Mouse (Mus musculus) kidney, embryonic 16.5 days (tissue): ENCODE measurements at regions not wholly inside any gene's neighbourhood (a gene's known extent, or its start where the extent isn't known, plus 50 kb on each side); places are given as distances from the start of the nearest gene placed in this dataset.

ENCODE experiments used
- ATAC-seq: fragments of 200-750 bp; cut with Nextera tagmentation; 2 replicates; pipeline ENCODE4 v1.8.0; 2017; ENCODE audit warnings: moderate TSS enrichment; ENCODE audit not compliant: low FRiP score, low TSS enrichment
- H3K27ac ChIP-seq: fragments of 300-500 bp; sonication (generic); 2 replicates; pipeline ENCODE4 v1.5.1; 2014; ENCODE audit warnings: low read length
- H3K27me3 ChIP-seq: fragments of 300-500 bp; sonication (generic); 2 replicates; pipeline ENCODE4 v1.6.1; 2014; ENCODE audit warnings: low read length, control low read depth, mixed read lengths; ENCODE audit not compliant: insufficient read depth
- H3K36me3 ChIP-seq: fragments of 300-500 bp; sonication (generic); 2 replicates; pipeline ENCODE4 v1.6.1; 2014; ENCODE audit warnings: low read length, control low read depth, mixed read lengths; ENCODE audit not compliant: insufficient read depth
- H3K4me1 ChIP-seq: fragments of 300-500 bp; sonication (generic); 2 replicates; pipeline ENCODE4 v1.6.1; 2014; ENCODE audit warnings: low read length, control low read depth, mixed read lengths; ENCODE audit not compliant: insufficient read depth
- H3K4me2 ChIP-seq: fragments of 300-500 bp; sonication (generic); replicated peaks from 2 replicates; pipeline ENCODE4 v1.6.1; 2014; ENCODE audit warnings: low read depth, low read length
- H3K4me3 ChIP-seq: fragments of 300-500 bp; sonication (generic); 2 replicates; pipeline ENCODE4 v1.5.1; 2014; ENCODE audit warnings: mild to moderate bottlenecking, low read length
- H3K9ac ChIP-seq: fragments of 300-500 bp; sonication (generic); replicated peaks from 2 replicates; pipeline ENCODE4 v1.6.1; 2014; ENCODE audit warnings: low read length
- H3K9me3 ChIP-seq: fragments of 300-500 bp; sonication (generic); 2 replicates; pipeline ENCODE4 v1.6.1; 2016; ENCODE audit warnings: low read length, control low read depth
- WGBS: fragments of 180-500 bp; shearing (Covaris S2); extraction: QIAGEN DNeasy Blood & Tissue Kit; methylation state at CpG from one replicate; pipeline ENCODE4 v1.1.7; 2014; 5-methylcytosine and 5-hydroxymethylcytosine counted together

GRCm38 (mm10) chr12:9255661-9256486 is 226.1 kb downstream of the Ttc32 start:
- Histone ChIP-seq H3K4me2 (no peak overlapping the region), H3K4me1 (peaks cover 12% of the 10 kb centered on the region; the same call in 1 of the 2 replicates), H3K4me3 (no peak overlapping the region), H3K27ac (no peak overlapping the region), H3K36me3 (no peaks in the 10 kb centered on the region), H3K9ac (no peak overlapping the region), H3K27me3 (0 out of 2 replicates have a peak, but pooled peaks cover 3% of the 10 kb centered on the region), H3K9me3 (no peaks in the 10 kb centered on the region)
- 82% methylated on average over 10 of the region's 10 CpGs for WGBS
- no peak for ATAC-seq

GRCm38 (mm10) chr12:9256487-9256820 is 226.7 kb downstream of the Ttc32 start:
- H3K9ac ChIP-seq: no peak overlapping the region
- H3K27ac ChIP-seq: no peak overlapping the region
- no peaks in the 10 kb centered on the region for H3K36me3 ChIP-seq
- H3K4me1 ChIP-seq: peaks cover 12% of the 10 kb centered on the region; the same call in 1 of the 2 replicates
- H3K4me2 ChIP-seq: no peak overlapping the region
- no peak overlapping the region for H3K4me3 ChIP-seq
- 0 out of 2 replicates have a peak, but pooled peaks cover 3% of the 10 kb centered on the region for H3K27me3 ChIP-seq
- ATAC-seq: no peak
- H3K9me3 ChIP-seq: no peaks in the 10 kb centered on the region

GRCm38 (mm10) chr12:9258221-9258620 is 228.4 kb downstream of the Ttc32 start:
- Histone ChIP-seq H3K4me3 (no peak overlapping the region), H3K4me2 (no peak overlapping the region), H3K9ac (no peak overlapping the region), H3K36me3 (no peaks in the 10 kb centered on the region), H3K27ac (no peak overlapping the region), H3K4me1 (peaks cover 10% of the 10 kb centered on the region; the same call in 1 of the 2 replicates), H3K27me3 (0 out of 2 replicates have a peak, but pooled peaks cover 3% of the 10 kb centered on the region), H3K9me3 (no peaks in the 10 kb centered on the region)
- 21% methylated on average over 1 of the region's 1 CpGs for WGBS
- ATAC-seq: no peak

GRCm38 (mm10) chr12:9261662-9262061 is 231.9 kb downstream of the Ttc32 start:
- Histone ChIP-seq H3K27ac (no peak overlapping the region), H3K27me3 (no peaks in the 10 kb centered on the region), H3K9me3 (no peaks in the 10 kb centered on the region), H3K36me3 (no peaks in the 10 kb centered on the region), H3K9ac (no peak overlapping the region), H3K4me1 (no peaks in the 10 kb centered on the region), H3K4me3 (no peak overlapping the region), H3K4me2 (no peak overlapping the region)
- ATAC-seq: no peak
- WGBS: 14% methylated on average over 6 of the region's 6 CpGs

GRCm38 (mm10) chr12:9266221-9266620 is 236.4 kb downstream of the Ttc32 start:
- no peak for ATAC-seq
- WGBS: 78% methylated on average over 4 of the region's 4 CpGs
- no peaks in the 10 kb centered on the region for H3K9me3 ChIP-seq
- no peaks in the 10 kb centered on the region for H3K4me1 ChIP-seq
- no peaks in the 10 kb centered on the region for H3K36me3 ChIP-seq
- H3K9ac ChIP-seq: no peak overlapping the region
- H3K27ac ChIP-seq: no peak overlapping the region
- no peaks in the 10 kb centered on the region for H3K27me3 ChIP-seq
- H3K4me3 ChIP-seq: no peak overlapping the region
- no peak overlapping the region for H3K4me2 ChIP-seq

- no peak for ATAC-seq
- 87% methylated on average over 2 of the region's 2 CpGs for WGBS
- H3K9me3 ChIP-seq: no peaks in the 10 kb centered on the region
These were observed 241.7 kb downstream of the Ttc32 start for GRCm38 (mm10) chr12:9271484-9271883.

GRCm38 (mm10) chr12:9274181-9274580 is 244.4 kb downstream of the Ttc32 start:
- Histone ChIP-seq H3K36me3 (no peaks in the 10 kb centered on the region), H3K9ac (no peak overlapping the region), H3K9me3 (no peaks in the 10 kb centered on the region), H3K4me3 (no peak overlapping the region), H3K4me1 (no peaks in the 10 kb centered on the region), H3K27ac (no peak overlapping the region), H3K27me3 (no peaks in the 10 kb centered on the region), H3K4me2 (no peak overlapping the region)
- no peak for ATAC-seq
- WGBS: 69% methylated on average over 1 of the region's 1 CpGs

More at GRCm38 (mm10) chr12:9271484-9271883, 241.7 kb downstream of the Ttc32 start:
- Histone ChIP-seq H3K27me3 (no peaks in the 10 kb centered on the region), H3K9ac (no peak overlapping the region), H3K27ac (no peak overlapping the region), H3K4me3 (no peak overlapping the region), H3K4me2 (no peak overlapping the region), H3K4me1 (no peaks in the 10 kb centered on the region), H3K36me3 (no peaks in the 10 kb centered on the region)

GRCm38 (mm10) chr12:9275697-9276096 is 245.9 kb downstream of the Ttc32 start:
- no peak overlapping the region for H3K4me2 ChIP-seq

GRCm38 (mm10) chr12:9278735-9279134 is 248.9 kb downstream of the Ttc32 start:
- WGBS: 41% methylated on average over 5 of the region's 5 CpGs
- Histone ChIP-seq H3K27ac (no peak overlapping the region), H3K9ac (no peak overlapping the region), H3K4me1 (no peaks in the 10 kb centered on the region), H3K27me3 (no peaks in the 10 kb centered on the region), H3K36me3 (no peaks in the 10 kb centered on the region), H3K4me3 (no peak overlapping the region), H3K9me3 (no peaks in the 10 kb centered on the region), H3K4me2 (no peak overlapping the region)
- ATAC-seq: no peak

More at GRCm38 (mm10) chr12:9275697-9276096, 245.9 kb downstream of the Ttc32 start:
- no peaks in the 10 kb centered on the region for H3K27me3 ChIP-seq
- H3K36me3 ChIP-seq: no peaks in the 10 kb centered on the region
- H3K4me1 ChIP-seq: no peaks in the 10 kb centered on the region
- H3K4me3 ChIP-seq: no peak overlapping the region
- no peak overlapping the region for H3K27ac ChIP-seq
- no peak overlapping the region for H3K9ac ChIP-seq
- H3K9me3 ChIP-seq: no peaks in the 10 kb centered on the region
- ATAC-seq: peak; percentile 84
- WGBS: 39% methylated on average over 7 of the region's 7 CpGs

- Histone ChIP-seq H3K9ac (no peak overlapping the region), H3K4me1 (no peaks in the 10 kb centered on the region), H3K4me2 (no peak overlapping the region), H3K9me3 (no peaks in the 10 kb centered on the region), H3K27ac (no peak overlapping the region), H3K27me3 (no peaks in the 10 kb centered on the region), H3K4me3 (no peak overlapping the region), H3K36me3 (no peaks in the 10 kb centered on the region)
- 59% methylated on average over 5 of the region's 5 CpGs for WGBS
- no peak for ATAC-seq
These were observed 250.3 kb downstream of the Ttc32 start for GRCm38 (mm10) chr12:9279893-9280605.
